Mouse (Mus musculus): ENCODE data around the gene Hexim2.

Hexim2 gene

DNA sequence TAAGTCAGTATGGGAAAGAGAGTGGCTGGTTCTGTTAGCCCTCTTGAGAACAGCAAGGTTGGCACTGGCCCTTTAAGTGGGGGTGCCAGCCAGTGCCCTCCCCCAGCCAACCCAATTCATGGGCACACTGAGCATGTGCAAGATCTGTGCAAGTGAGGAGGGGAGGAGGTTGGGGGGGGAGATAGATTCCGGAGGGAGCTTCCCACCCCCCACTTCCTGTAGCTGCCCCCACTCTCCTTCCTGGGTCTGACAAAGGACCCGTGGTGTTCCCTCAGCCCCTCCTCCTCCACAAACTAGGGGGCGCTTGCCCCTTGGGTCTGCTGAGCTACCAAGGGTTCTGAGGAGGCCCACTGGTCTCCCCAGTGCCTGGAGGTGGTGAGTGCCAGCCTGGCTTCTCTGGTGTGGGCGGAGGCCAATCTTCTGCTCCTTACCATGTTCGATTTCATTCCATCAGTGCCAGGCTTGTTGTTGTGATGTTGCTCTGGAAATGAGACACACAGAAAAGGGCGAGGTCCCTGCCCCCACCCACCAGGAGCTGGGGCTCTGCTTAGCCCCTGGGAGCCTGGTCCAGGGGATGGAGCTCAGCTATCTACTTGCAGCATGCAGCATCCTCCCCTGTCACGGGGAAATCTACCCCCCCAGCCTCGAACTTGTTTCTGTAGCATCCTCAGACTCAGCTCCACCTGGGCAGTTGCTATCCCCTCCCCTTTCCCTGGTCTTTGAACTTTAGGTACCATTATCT lies 10.4 kb downstream of the Hexim2 start:
- peak; percentile 86 for DNase-seq

DNA sequence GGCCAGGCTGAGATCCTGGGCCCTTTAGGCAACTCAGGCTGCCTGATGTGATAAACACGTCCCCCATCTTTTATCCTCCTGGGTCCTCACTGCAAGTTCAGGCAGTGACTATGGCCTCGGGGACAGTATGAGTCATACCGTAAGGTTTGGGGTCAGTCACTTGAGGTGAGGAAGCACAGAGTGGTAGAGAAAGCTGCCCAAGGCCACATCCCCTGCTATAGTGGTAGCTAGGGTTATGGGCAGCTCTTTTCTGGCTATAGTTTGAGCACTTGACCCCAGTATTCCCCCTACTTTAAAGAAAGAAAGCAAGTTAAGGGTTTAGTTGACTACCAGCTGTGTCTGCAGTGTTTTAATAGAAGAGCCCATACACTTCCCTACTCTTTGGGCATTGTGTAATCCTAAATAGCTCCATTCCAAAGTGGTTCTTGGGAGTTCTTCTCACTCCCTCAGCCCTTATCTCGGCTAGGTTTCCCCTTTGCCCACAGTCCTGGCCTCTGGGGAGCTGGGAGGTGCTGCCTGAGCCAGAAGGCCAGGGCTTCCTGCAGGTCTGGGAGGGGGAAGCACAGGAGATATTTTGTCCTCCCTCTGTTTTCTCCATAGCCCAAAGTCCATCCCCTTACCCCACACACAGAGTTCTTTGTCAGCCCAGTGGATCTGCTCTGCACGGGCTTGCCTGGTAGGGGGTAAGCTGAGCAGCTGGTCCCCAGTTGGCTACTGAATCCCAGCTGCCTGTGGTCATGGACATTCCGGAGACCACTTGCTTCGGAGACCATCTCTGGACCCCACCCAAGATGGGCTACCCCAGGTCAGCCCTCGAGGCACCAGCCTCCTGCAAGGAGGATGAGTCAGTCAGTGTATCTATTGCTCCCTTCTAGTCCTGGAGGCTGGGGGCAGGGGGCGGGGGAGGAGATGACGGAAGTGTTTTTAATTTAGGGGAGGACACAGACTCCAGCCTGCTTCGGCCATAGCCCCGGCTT lies 12.4 kb downstream of the Hexim2 start:
- no peak for DNase-seq

DNA sequence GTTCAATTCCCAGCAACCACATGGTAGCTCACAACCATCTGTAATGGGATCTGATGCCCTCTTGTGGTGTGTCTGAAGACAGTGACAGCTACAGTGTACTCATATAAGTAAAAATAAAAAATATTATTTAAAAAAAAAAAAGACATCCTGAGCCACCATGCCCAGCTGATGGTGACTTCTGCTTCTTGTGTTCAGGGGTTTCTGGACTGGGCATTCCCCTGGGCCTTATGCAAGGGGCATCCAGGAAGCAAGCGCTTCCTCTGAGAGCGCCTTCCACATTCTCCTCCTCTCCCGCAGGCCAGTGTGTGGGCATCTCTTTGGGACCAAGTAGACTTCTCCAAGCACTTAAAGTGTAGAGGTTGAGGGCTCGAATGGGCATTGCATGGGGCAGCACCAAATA lies 14.2 kb downstream of the Hexim2 start:
- no peak for DNase-seq

DNA sequence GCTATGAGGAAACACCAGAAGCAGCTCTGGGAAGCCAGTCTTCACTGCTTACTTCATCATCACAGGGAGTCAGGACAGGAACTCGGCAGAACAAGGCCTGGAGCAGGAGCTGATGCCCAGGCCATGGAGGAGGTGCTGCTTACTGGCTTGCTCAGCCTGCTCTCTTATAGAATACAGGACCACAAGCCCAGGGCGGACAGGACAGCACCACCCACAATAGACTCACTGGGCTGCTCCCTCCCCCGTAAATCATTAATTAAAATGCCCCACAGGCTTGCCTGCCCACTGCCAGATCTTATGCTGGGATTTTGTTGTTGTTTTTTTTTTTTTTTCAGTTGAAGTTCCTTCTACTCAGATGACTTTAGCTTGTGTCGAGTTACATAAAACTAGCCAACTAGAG lies 15.5 kb downstream of the Hexim2 start:
- no peak for DNase-seq

DNA sequence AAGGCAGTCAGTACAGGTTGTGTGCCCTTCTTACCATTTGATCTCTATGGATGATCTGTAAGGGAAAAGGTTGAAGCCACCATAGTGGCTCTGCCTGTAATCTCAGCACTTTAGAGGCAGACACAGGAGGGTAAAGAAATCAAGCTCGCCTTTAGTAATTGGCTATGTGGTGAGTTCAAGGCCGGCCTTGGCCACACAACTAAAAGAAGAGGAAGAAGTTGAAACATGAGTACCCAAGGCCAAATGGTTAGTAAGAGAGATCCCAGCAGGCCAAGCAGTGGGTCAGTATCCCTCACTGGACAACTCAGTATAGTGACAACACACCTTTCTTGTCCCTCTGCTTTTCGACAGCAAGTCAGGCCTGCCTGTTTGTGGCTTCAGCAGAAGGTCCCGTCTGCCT lies 17.5 kb downstream of the Hexim2 start:
- no peak for DNase-seq

DNA sequence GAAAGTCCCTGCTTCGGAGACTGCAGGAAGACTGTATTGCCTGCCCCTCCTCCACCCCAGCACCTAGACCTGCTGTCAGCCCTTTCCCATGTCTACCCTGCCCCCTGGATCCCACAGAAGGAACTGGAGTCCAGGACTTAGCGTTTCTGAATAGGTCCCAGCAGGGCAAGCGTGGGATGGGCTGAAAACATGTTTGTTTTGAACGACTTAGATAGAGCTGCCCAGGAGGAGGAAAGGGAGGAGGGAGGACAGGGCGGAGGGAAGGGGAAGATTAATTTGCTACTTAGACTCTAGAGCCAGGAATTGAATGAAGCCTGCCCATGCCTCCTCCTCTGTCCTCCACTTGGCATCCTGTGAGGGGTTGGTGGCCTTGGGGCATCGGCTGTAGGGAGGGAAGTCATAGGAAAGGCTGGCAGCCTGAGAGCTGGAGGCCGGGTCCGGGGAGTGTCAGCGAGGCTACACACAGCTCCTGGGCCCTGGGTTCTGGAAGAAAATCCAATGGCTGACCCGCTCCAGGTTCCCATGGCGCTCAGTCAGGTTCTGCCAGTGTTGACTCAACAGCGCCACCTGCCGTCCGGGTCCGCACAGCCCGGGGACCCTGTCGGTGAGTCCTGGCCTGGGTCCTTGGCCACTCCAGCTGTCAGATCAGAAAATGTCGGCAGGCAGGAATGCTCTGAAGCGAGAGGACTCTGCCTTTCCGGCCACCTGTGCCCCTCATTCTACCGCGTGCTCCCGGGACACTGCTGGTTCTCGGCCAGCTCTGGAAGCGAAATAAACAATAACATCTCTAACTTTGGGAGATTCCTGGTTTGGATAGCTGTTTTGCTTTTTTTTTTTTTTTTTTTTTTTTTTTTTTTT lies 26.6 kb downstream of the Hexim2 start:
- DNase-seq, result peak; percentile 98

DNA sequence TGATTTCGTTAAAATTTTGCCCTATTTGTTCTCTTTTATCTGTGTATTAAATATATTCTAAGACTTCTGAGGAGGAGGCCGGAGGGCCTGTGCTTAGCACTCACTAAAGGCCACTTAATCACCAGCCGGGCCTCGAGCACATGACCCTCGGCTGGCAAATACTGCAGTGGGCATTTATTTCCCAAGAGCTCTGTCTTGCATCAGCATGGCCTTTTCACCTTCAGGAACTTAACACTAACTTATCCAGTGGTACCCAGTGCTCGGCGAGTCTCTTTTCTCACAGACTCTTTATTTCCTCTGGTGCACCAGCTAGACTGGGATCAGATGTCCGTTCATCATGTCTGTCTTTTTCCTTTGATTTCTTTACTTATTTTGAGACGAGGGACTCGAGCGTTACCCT lies 28.5 kb downstream of the Hexim2 start:
- DNase-seq, result no peak

DNA sequence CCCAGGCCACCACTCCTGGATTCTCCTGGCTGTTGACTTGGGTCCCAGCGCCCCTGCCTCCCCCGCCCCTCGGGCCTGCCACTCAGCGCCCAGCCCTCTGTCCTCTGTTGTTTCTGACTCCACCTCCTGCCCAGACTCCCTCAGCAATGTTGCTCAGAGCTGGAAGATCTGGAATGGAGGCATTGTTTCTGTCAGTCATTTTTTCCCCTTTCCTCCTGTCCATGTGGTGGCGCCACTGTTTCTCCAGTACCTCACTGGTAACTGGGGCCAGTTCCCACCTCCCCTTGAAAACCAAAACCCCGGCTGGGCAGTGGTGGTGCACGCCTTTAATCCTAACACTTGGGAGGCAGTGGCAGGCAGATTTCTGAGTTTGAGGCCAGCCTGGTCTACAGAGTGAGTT lies 29.2 kb downstream of the Hexim2 start:
- DNase-seq, result no peak

DNA sequence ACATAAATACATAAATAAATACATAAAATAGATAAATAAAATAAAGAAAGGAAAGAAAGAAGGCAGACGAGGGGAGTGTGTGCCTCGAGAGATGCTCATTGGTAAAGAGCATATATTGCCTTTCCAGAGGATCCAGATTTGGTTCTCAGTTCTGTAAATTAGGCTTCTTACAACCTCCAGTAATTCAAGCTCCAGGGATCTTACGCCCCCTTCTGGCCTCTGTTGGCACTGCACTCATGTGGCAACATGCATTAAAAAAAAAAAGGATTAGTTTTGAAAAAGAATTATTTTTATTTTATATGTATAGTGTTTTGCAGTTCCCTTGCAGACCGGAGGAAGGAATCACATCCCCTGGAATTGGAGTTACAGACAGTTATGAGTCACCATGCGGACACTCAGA lies 29.9 kb downstream of the Hexim2 start:
- DNase-seq, result no peak

DNA sequence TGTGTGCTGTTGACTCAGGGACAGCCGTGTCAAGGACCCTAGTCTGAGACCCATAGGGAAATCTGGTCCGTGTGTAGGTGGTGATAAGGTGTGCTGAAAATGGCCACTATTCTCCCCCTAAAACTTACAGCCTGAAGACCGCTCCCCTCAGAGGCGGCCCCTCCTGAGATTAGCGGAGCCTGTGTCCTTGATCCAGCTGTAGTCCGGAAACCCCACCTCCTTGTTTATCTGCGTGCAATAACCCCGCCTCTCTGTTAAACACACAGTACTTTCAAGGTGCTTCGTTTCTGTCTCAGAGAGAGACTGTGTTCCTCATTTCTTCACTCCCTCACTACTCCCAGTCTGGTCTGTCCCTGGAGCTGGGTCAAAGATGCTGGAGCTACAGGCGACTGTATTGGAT lies 32.2 kb downstream of the Hexim2 start:
- no peak for DNase-seq

DNA sequence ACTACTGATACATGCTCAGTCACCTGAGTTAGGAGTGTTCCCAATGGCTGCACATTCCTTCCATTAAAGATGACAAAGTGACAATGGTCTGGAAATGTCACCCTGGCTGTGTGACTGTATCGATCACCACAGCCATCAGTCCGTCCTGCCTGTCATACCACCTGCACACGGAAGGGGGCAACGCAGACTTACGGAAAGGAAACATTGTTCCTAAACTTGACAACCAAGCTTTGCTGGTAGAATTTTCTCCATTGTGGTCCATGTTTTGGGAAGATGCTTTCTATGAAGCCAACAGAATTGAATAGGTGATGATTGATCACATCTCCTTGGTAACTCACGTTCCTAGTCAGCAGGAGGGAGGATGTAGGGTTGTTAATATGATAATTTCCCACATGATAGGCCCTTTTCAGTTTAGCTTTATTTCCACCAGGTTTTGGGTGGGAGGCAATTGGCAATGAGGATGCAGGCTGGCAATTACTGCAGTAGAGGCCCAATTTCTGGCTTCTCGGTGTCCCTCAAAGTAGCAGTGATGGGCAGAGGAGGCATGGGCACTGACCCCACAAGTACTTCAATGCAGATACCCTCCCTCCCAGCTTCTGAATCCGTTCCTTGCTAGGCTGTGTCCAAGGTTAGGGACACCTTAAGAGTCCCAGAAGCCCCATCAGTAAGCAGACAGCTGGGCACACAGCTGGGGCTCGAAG lies 36.6 kb downstream of the Hexim2 start:
- peak; percentile 81 for DNase-seq

DNA sequence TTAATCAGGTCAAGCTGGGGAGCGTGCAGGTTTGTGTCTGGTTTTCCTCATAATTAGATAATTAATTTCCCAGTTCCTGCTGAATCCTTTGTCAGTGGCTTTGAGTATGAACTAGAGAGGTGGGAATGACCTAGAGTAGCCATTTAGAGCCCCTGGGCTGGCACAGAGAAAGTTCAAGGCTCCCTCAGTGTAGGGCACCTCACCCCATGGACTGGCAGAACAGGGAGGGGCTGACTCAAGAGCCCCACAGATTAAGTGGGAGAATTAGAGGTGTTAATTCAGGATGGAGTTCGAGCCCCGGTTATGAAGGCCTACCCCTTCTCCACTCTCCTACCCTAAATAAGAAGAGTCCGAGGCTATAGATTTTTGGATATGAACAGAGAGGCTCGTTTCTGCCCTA lies 37.4 kb downstream of the Hexim2 start:
- no peak for DNase-seq

DNA sequence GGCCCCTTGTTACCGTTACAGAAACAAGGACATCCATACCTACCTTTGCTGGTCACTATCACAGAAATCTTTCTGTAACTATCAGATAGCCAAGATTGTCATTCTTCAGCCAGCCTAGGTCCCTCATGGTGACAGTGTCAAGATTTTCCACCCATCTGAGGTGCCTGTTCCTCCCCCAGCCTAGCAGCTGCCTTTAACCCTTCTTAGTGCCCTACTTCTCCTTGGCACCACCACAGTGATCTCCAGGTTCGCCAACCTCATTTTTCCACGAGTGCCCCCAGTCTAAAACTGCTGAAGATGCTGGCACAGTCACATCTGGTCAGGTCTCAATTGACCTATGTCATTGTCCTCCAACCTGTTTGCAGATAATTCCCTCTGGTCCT lies 37.9 kb downstream of the Hexim2 start:
- no peak for DNase-seq

DNA sequence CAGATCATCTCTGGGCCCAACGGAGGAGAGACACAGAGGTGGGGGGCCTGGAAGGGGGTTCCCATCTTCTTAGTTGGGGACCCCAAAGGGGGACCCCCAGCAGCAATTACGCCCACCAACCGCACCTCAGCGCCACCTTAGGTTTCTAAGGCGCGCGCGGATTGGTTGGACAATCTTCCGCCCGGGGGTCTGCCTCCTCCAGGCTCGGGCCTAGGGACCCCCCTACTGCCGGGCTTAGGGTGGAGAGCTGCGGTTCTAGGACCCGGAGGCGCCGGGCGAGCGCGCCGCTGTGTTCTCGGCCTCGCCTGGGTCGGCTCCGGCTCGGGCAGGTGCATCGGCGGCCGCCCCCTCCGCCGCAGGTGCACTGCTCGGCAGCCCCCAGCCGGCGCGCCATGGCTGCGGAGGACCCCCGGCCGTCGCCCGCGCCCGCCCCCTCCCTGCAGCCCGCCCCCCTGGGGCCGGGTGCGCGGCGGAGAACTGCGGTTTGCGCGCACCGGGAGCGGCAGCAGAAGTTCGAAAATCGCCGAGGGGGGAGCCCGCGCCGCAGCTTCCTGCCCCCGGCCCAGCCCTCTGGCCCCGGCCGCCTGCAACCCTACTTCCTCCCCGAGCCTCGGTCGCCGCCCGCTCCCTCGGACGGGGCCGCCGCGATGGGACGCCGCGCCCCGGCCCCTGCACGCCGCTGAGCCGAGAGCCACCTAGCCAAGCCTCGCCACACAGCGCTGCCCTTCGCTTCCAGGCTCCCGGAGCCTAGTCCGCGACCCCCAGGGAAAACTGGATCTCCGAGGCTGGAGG lies 38.5 kb downstream of the Hexim2 start, which contains the start of gene Fmnl1:
Gene Fmnl1, plus strand, starts transcription at position 614 of the 792 bp plus-strand sequence.
- no peak for DNase-seq

DNA sequence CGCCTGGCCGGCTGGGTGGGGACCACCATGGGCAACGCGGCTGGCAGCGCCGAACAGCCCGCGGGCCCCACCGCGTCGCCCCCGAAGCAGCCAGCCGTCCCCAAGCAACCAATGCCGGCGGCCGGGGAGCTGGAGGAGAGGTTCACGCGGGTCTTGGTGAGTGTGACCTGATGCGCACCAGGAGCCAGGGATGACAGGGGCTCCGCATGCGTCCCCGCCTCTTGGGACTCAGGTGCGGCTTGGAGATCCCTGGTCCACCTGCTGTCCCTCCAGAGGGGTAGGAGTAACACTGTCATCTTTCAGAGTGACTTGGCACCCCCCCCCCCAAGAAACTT lies 39.0 kb downstream of the Hexim2 start:
- DNase-seq, result no peak

DNA sequence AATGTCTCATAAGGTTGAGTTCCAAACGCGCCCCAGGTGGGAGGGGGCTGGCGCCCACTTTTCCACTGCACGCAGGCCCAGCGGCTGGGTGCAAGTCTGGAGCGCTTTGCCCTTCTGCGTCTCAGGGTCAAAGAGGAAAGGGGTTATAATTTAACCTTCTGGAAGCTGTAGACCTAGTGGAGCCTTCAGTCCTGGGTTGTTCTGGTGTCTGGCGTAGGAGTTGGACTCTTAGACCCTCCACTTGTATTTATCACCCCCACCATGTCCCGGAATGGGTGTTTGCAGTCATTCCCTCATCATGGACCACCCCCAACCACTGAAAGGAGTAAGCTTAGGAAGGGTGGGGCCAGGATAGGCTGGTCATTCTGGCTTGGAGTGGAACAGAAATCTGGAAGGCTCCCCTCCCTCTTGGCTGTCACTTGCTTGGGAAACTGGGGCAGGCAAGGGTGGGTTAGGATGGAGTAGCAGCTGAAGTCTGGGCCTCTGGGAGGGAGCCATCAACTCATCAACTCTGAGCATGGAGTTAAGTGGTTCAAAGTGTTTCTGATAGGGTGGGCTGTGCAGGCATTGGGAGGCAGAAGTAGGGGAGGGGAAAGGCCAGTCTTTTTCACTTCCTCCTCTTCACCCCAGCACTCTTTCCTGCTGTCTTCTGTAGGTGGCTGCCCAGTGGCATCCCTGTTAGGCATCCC lies 39.6 kb downstream of the Hexim2 start:
- no peak for DNase-seq

DNA sequence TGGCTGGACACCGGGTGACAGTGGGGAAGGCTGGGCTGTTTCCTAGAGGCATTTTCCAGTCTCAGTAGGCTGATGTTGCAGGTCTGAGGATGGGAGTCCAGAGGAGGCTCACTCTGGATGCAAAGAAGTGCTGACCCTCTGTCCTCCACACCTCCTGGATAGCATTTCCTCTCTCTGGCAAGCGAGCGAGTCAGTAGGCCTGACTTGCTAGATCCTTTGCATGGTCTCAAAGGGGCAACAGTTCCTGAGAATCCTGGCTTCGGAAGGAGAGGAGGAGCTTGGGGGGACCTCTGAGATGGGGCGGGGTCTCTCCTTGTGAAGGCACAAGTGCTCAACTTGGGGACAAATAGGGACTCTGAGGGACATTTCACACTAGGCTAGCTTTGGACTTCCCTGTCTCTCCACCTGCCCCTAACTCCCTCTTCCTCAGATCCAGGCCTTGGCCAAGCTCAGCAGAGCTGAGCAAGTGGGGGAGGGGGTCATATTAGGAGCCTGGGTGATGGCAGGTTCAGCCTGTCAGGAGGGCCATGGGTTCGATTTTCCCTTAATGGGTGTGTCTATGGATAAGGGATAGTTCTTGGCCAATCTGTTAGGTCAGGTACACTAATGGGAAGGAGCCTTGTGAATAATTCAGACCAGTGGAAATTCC lies 40.3 kb downstream of the Hexim2 start:
- no peak for DNase-seq

DNA sequence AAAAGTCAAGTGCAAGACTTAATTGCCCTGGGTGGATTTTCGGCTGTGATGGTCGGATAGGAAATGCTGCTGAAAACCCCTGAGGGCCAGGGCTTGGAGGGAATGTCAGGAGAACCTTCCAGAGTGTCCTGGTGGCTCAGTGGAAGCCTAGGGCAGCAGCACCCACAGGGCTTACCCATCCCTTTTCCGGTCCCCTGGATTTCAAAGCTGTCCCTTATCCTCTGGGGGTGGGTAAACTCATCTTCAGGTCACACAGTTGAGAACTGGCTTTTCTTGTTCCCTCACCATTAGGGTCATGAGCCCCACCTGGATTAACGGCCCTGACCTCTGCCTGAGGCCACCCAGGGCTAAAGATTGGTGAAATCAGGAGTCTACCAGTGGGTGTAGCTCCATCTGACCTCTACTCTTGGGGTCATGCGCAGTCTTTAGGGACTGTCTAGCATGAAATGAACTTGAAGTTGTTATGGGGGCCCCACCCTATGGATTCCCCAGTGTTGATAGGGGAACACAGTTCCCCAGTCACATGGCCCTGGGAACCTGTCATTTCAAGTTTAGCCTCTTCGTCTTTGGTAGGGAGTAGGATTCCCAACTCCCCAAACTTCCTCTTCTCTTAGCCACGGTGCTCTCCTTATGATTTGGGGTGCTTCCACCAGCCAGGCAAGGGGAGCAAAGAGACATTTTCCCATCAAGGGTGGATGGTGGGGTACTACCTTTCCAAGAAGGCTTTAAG lies 41.0 kb downstream of the Hexim2 start:
- no peak for DNase-seq

DNA sequence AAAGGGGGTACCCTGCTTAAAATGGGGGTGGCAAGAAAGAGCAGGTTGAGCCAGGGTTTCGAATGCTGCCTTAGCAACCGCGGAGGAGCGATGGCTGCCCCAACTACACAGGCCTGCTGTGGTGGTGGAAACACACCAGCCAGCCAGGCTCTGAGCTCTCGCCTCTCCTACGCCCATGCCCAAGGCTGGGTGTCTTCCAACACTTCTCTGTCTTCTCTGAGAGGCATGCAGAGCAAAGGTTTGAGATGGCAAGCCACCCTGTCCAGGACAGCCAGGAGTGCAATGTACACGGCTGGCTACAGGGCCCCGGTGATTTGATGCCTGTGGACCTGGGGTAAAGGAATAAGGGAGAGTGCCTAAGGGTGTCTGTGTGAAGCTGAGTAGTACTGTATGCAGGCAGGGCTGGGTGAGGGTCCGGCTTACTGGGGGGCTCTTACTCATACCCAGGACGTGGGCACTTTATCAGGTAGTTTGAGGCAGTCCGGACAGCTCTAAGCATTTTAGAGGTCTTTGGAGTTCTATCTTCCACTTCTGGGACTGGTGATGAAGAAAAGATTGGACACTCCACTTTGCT lies 41.6 kb downstream of the Hexim2 start:
- DNase-seq, result no peak
